Mouse (Mus musculus) left cerebral cortex, postnatal 25 days (tissue): Measurements from ENCODE around the gene Foxn1. TPM values are rescaled to one million over a fixed set of nuclear protein-coding genes. Genes with fewer than 3 reads are reported as not detected.

Experiments used
- DNase-seq, 2 experiments: peaks; one replicate each; pipeline ENCODE4 v3.0.0; 2022; ENCODE audit warnings: low spot score in 2 of 2, mixed read lengths in 1 of 2
- intact Hi-C: fragments of 180-260 bp; cut with DNase I; formaldehyde crosslinking; loops from one replicate; pipeline ENCODE4 v1.15.1; 2025
- total RNA-seq, 2 experiments: library from RNA; stranded (reverse); gene quantifications; 2 replicates each; pipeline ENCODE4 v1.2.3; 2021

The Foxn1 gene
- total RNA-seq, 2 experiments from 2014 or later: 0.09 TPM; not detected in 1

DNA sequence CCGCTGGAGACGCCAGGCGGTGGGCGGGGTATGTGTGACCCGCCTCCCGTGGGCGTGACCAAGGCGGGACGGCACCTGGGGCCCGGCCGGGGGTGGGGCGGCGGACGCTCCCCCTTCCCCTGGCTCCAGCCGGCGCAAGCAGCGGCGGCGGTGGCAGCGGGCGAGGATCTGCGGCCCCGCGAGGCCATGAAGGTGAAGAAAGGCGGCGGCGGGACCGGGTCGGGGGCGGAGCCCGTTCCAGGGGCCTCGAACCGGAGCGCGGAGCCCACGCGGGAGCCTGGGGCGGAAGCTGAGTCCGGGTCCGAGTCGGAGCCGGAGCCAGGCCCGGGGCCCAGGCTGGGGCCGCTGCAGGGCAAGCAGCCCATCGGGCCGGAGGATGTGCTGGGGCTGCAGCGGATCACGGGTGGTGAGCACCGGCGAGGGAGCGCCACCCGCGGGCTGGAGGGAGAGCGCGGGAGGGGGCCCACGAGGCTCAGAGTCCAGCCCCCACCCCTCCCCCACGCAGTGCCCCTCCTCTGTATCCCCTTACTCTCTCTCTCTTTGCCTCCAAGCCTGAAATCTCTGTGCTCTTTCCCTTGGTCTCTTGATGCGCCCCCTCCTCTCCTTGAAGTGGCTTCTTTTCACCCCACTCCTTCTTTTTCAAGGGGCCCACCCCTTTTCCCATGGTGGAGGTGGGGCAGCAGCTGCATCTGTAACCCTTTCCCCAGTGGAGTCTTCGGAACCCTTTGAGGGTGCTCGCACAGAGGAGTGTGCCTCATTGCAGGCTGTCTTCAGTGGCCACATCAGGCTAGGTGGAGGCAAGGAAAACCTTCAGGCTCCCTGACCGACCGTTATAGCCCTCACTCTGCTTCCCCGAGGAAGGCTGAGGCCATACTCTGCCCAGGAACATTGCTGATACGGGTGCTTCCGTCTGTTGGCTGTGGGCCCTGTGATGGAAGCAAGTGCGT, 42.7 kb downstream of the Foxn1 start, which contains the start of gene Unc119:
Gene Unc119 (plus strand): TSS at position 102 of the 947 bp plus-strand sequence.
- peak; percentile 67 to 80 for DNase-seq
- intact Hi-C loops: no loop called here

DNA sequence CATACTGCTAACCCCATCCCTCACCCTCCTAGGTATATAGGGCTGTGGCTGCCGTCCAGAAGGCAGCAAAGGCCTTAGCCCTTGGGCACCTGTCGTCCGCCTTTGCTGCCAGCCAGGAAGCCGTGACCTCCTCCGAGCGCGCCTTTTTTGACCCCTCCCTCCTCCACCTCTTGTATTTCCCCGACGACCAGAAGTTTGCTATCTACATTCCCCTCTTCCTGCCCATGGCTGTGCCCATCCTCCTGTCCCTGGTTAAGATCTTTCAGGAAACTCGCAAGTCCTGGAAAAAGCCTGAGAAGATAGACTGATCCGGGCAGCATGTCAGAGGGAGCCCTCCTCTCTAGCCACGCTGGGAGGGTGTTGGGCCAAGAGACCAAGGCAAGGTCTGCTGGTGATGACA, 44.7 kb downstream of the Foxn1 start:
- intact Hi-C loops: no loop called here
- no peak for DNase-seq

DNA sequence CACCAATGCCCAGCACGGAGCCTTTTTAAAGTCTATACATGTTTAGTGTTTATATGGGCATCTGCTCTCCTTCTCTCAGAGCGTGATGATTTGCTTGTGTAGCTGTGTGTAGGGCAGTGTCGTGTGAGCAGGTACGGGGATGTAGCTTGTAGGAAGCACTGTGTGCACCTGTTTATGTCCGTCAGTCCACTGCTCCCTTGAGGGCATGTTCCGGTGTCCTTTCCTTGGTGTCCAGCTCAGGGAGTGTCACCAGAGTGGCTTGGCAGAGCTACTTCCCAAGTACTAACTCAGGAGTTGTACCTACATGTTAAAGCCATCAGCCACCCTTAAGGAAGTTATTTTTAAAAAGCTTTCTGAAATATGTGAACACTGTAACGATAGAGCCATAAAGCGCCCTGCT, 49.3 kb downstream of the Foxn1 start:
- DNase-seq: no peak
- intact Hi-C loops: no loop called here

DNA sequence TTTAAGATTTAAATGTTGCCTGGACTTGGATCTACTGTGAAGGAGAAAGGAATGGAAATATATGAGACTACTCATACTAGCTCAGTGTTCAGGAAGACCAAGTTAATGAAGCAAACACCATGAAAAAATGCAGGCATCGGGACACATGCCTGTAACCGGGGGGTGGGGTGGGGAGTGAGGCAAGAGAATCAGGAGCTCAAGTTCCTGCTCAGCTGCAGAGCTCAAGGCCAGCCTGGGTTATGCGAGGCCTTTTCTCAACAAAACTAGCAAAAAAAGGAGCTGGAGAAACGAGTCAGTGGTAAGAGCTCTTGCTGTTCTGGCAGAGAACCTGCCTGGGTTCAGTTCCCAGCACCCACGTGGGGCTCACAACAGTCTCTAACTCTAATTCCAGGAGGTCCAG, 52.4 kb downstream of the Foxn1 start:
- intact Hi-C loops: no loop called here

DNA sequence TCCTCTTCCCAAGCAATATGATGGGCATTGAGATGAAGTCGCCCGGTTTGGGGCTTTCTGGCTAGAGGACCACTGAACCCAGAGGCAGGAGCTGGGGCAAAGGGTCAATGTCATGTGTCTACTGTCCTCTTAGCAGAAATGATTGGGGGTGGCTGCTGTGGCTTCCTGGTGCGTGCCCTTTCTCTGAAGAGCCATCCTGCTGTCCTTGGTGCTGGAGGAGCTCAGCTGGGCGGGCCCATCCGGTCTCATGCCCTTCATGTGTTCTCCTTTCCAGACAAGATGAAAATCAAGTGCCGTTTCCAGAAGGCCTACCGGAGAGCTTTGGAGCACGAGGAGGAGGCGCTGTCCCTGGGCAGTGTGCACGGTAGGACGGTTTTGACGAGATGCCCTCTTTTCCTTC, 53.7 kb downstream of the Foxn1 start:
- DNase-seq: no peak
- intact Hi-C loops: no loop called here

More for the DNA sequence above, 52.4 kb downstream of the Foxn1 start:
- no peak for DNase-seq

DNA sequence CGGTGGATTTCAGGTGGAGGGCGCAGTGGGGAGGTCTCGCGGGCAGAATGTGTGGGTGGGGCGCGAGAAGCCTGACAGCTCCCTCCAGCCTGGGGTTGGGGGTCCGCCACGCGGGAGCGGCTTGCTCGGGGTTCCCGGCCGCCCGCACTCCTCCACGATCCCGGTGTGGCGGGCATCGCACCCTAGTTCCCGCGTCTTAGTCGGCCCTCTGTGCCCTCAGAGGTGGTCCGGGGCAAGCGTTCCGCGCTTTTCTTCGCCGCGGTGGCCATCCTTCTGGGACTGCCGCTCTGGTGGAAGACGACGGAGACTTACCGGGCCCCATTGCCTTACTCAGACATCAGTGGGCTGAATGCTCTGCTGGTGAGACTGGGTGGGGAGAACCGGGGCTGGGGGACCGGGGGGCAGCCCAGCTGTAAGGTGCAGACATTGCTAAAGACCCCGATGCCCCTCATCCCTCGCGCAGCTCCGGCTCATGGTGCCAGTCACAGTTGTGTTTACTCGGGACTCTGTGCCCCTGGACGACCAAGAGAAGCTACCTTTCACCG, 57.8 kb downstream of the Foxn1 start:
- no peak for DNase-seq
- intact Hi-C loops: loop anchor here (1.0 kb wide), 1 partner anchor 27 kb away; the partner anchor contains the start of gene Spag5

DNA sequence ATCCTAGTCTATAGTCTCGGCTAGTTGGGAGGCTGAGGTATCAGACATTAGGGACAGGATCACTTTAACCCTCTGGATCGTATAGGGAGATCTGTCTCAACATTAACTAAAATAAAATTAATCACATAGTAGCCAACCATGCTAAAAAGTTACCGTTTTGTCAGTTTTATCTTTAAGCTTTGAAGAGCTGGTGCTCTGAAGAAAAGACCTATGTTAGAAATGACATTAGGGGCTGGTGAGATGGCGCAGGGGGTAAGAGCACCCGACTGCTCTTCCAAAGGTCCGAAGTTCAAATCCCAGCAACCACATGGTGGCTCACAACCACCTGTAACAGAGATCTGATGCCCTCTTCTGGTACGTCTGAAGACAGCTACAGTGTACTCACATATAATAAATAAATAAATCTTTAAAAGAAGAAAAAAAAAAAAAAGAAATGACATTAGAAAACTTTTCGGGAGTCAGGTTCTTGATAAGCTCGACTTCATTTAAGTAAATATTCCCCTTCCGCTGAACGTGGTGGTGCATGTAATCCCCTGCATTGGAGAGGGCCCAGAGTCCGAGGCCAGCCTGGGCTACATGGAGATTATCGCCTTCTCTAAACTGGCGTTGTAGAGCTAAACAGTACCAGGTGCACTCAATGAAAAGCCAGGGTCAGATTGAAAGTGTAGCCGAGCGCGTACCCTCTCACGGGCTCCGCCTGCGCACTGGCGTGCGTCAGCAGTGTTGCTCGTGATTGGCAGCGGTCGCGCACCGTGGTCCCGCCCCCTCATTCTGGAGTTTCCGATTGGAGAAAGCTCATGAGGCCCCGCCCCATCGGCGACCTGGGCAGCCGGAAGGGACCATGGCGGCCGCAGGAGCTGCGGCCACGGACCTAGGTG, 58.5 kb downstream of the Foxn1 start, which contains the start of gene Pigs:
Gene Pigs (plus strand): TSS at position 782 of the 878 bp plus-strand sequence.
- DNase-seq: peak; percentile 94 to 98
- intact Hi-C loops: loop anchor here (1.0 kb wide), 1 partner anchor 27 kb away; the partner anchor contains the start of gene Spag5

DNA sequence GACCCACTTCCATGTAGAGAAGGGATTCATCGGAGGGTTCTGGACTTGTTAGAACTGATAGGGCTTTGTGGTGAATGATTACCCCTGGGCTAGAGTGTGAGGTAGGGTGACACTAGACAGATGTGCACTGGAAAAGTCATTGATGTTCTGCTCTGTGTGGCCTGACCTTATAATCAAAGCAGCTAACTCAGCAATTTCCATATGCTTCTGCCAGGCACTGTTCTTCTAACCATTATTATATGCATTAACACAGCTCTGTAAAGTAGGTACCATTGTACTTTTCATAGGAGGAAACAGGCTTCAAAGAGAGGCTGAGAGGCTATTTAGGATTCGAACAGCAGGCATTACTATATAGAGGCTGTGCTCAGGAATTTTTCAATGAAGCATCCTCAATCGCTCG, 59.1 kb downstream of the Foxn1 start:
- no peak for DNase-seq
- intact Hi-C loops: no loop called here

DNA sequence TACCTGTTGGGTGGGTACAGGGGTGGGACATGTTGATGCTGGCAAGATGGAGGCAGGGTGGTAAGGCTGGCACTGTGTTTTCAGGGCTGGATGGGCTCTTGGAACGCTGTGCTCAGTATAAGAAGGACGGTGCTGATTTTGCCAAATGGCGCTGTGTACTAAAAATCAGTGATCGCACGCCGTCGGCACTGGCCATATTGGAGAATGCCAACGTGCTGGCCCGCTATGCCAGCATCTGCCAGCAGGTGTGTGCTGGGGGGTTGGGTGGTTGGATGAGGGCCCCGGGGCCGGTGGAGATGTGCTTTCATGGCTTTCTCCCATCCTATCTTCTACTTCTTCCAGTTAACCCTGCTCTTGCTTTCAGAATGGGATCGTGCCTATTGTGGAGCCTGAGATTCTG, 61.4 kb downstream of the Foxn1 start:
- DNase-seq: no peak
- intact Hi-C loops: no loop called here

DNA sequence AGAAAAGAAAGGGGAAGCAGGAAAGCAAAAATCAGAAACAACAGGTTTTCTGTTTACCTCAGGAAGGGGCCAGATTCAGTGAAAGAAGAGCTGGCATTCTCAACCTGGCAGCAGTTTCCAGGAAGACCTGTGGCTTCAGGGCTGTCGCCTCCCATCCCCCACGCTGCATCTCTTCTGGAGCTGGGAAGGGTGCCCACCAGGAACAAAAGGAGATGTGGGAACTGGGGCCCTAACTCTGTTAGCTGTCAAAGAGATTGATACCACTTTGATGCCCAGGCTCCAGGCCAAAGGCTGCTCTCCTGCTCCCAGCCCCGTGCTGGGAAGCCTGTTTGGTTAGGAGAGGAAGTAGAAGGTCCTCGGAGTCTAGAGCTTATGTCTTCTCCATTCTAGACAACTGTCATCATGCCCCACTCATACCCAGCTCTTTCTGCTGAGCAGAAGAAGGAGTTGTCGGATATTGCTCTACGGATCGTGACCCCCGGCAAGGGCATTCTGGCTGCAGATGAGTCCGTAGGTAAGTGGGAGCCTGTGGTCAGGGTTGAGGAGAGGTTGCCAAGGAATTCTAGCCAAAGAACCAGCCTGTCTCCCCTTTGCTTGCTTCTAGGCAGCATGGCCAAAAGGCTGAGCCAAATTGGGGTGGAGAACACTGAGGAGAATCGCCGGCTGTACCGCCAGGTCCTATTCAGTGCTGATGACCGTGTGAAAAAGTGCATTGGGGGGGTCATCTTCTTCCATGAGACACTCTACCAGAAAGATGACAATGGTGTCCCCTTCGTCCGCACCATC, 62.2 kb downstream of the Foxn1 start:
- intact Hi-C loops: no loop called here

DNA sequence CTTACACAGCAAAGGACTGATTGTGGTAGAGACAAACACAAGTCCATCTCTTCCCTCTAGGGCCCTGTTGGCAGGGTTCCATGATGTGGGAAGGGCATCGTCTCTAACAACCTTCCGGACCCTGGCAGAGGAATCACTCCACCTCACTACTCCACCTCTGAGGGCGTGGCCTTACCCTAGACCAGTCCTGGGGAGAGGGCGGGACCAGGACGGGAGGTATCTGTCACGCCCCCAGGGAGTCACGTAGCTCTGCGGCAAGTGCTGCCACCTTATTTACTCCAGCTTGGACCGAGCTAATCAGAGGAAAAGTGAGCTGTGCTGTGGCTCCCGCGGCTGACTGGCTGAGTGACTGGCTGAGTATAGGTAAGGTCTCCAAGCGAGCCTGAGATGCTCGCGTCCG, 63.5 kb downstream of the Foxn1 start, which contains the start of gene Aldoc:
Gene Aldoc (plus strand): TSS at position 109 of the 400 bp plus-strand sequence.
- intact Hi-C loops: no loop called here
- peak; percentile 70 to 84 for DNase-seq

More for the DNA sequence above, 62.2 kb downstream of the Foxn1 start:
- DNase-seq: peak in 1 of 2 experiments; percentile 35

DNA sequence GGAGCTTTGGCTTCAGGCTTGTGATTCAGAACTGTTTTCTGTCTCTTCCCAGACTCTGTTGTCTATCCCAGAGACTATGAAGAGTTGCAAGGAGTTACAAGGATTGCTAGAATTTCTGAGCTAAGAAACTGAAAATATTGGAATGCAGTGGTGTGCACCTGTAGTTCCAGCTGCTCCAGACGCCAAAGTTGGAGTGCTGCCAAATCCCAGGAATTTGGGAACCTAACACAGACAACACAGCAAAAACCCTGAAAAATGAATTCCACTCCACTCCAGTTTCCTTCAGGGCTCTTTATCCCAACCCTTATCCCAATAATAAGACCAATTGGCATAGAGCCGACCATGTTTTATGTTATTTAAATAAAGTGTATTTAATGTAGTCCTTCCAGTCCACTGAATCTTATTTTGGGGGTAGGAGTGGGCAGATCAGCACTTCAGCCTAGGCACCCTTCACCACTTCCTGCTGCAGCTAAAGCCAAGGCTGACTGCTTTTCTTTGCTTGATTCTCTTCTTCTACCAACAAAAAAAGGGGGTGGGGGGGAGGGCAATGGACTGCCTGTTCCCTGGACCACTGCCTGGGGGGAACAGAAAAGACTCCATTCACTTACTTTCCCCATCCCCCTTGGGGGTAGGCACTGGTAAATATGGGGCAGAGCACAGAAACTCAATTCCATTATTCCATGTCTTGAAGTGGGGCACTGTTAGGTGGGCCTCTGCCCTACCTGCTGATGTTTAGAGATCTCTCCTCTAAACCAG, 64.1 kb downstream of the Foxn1 start:
- intact Hi-C loops: no loop called here
- no peak for DNase-seq

DNA sequence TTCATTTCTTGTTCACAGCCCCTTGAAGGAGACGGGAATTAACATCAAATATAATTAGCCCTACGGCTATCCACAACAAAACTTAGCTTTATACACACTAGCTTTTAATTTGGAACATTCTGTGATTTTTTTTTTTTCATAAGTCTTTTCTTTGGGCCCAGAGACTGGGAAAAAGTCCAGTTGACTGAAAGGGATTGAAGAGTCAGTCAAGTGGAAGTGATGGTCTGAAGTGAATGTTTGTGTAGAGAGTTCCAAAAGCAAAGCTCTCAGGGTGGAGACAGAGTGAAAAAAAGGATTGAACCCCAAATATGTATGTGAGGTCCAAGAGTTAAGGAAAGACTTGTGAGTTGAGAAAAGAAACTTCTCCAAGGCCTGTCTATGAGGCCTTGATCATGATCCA, 67.9 kb downstream of the Foxn1 start:
- intact Hi-C loops: no loop called here
- no peak for DNase-seq

DNA sequence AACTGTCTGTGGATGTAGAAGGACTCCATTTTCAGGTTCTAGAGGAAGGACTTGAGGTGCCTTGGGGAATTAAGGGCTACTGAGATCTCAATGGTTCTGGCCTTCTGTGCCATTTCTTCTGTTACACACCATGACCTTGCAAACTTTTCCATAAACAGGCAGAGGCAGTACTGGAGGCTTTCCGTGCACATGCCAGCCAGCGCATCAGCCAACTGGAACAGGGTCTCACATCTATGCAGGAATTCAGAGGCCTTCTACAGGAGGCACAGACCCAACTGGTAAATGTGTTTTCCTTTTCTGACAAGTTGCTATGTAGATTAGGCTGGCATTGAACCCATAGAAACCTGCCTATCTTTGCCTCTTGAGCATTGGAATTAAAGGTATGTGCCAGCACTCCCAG, 72.7 kb downstream of the Foxn1 start:
- intact Hi-C loops: no loop called here
- DNase-seq: no peak

DNA sequence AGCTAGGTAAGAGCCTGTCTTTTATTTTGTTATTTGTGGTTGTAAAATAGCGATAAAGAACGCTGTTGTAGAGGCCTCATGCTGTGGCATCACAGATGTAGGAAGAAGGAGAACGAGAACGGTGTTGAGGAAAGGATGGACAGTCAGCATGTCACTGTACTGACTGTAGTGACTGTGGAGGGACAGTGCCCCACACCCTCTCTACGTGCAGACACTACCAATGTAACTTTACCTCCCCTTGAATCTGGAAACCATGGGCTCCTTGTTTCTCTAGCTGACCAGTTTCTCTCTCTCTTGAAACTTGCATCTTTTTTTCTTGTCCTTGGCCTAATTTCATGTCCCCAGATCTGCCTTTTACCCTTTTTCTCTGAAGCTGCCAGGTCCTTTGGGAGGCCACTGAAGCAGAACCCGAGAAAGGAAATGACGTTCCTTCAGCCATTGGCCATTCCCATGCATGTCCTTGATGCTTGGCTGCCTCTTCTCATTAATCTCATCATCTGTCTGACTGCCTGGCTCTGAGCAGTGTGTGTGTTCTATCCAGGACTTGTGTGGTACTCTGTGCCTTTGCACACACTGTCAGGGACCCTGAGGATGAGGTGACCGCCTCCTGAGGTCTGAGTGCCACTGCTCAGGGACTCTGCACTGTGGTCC, 75.4 kb downstream of the Foxn1 start:
- intact Hi-C loops: no loop called here

More for the DNA sequence above, 75.4 kb downstream of the Foxn1 start:
- DNase-seq: no peak
